ENCODE assay signal across 18 mouse cellular contexts in genomic region chr17:29846284-29846683, GRCm38 (mm10).
"Had no signal": no experiment of that assay in that cellular context is flagged by ENCODE, and none has a peak within 500 bp of the region (broad histone marks: within the 10 kb centered on the region; RNA-seq: fewer than 3 reads in every experiment).

No protein-coding gene starts in this region.

- DNase-seq: kidney, postnatal 25 days; layer of hippocampus, adult 9-11 months; liver; lung, adult 2 months; lung, postnatal 14 days; lung, postnatal 4 days; retina, postnatal 1 day; thymus, adult 18-20 months; thymus, postnatal 36 days had no signal

- H3K4me3 ChIP-seq: layer of hippocampus, adult 2 months; limb, embryonic 10.5 days; limb, embryonic 13.5 days; liver, embryonic 15.5 days; midbrain, embryonic 15.5 days; myocyte; neural tube, embryonic 13.5 days had no signal

- H3K9me3 ChIP-seq: limb, embryonic 10.5 days; limb, embryonic 13.5 days; liver, embryonic 15.5 days; midbrain, embryonic 15.5 days; neural tube, embryonic 13.5 days had no signal

- H3K9ac ChIP-seq: limb, embryonic 13.5 days; liver, embryonic 15.5 days; midbrain, embryonic 15.5 days; neural tube, embryonic 13.5 days had no signal

- H3K36me3 ChIP-seq: limb, embryonic 10.5 days; limb, embryonic 13.5 days; liver, embryonic 15.5 days; midbrain, embryonic 15.5 days; neural tube, embryonic 13.5 days had no signal

- H3K27ac ChIP-seq: kidney, postnatal 0 days; layer of hippocampus, adult 2 months; limb, embryonic 10.5 days; limb, embryonic 13.5 days; liver, embryonic 15.5 days; midbrain, embryonic 15.5 days; neural tube, embryonic 13.5 days had no signal

- H3K4me2 ChIP-seq: limb, embryonic 13.5 days; liver, embryonic 15.5 days; midbrain, embryonic 11.5 days; midbrain, embryonic 15.5 days; neural tube, embryonic 13.5 days had no signal

- H3K27me3 ChIP-seq: midbrain, embryonic 15.5 days had no signal

- ATAC-seq: midbrain, embryonic 15.5 days had no signal
